Mouse (Mus musculus) embryonic facial prominence, embryonic 11.5 days (tissue): ENCODE measurements around the gene Cldn6. TPM values are rescaled to one million over a fixed set of nuclear protein-coding genes. Genes with fewer than 3 reads are reported as not detected.
A peak's percentile ranks its signal among the peaks of the same experiment; 100 is the strongest.

Experiments used
- ATAC-seq: fragments of 200-750 bp; cut with Nextera tagmentation; replicated peaks from 2 replicates; pipeline ENCODE4 v1.8.0; 2017; ENCODE audit warnings: low read depth; ENCODE audit not compliant: insufficient number of reproducible peaks, low FRiP score, low TSS enrichment
- DNase-seq: peaks from one replicate; pipeline ENCODE4 v3.0.0-alpha.2; 2015; ENCODE audit warnings: low spot score
- H3K27ac ChIP-seq: fragments of 300-500 bp; sonication (generic); replicated peaks from 2 replicates; pipeline ENCODE4 v1.5.1; 2014; ENCODE audit warnings: mild to moderate bottlenecking, low read depth, low read length, control low read depth
- H3K27me3 ChIP-seq: fragments of 300-500 bp; sonication (generic); 2 replicates; pipeline ENCODE4 v1.6.1; 2014; ENCODE audit warnings: mild to moderate bottlenecking, low read length, moderate library complexity, mixed read lengths; ENCODE audit not compliant: control insufficient read depth, insufficient read depth
- H3K36me3 ChIP-seq: fragments of 300-500 bp; sonication (generic); replicated peaks from 2 replicates; pipeline ENCODE4 v1.6.1; 2014; ENCODE audit warnings: low read depth, mild to moderate bottlenecking, low read length, moderate library complexity, mixed read lengths; ENCODE audit not compliant: control insufficient read depth, insufficient read depth
- H3K4me1 ChIP-seq: fragments of 300-500 bp; sonication (generic); 2 replicates; pipeline ENCODE4 v1.6.1; 2014; ENCODE audit warnings: low read length, mixed read lengths; ENCODE audit not compliant: control insufficient read depth, insufficient read depth
- H3K4me2 ChIP-seq: fragments of 300-500 bp; sonication (generic); 2 replicates; pipeline ENCODE4 v1.6.1; 2014; ENCODE audit warnings: low read depth, mild to moderate bottlenecking, control low read depth, low read length, moderate library complexity
- H3K4me3 ChIP-seq: fragments of 300-500 bp; sonication (generic); 2 replicates; pipeline ENCODE4 v1.5.1; 2014; ENCODE audit warnings: low read depth, low read length, control low read depth
- H3K9ac ChIP-seq: fragments of 300-500 bp; sonication (generic); replicated peaks from 2 replicates; pipeline ENCODE4 v1.6.1; 2014; ENCODE audit warnings: mild to moderate bottlenecking, control low read depth, low read length
- H3K9me3 ChIP-seq: fragments of 300-500 bp; sonication (generic); replicated peaks from 2 replicates; pipeline ENCODE4 v1.6.1; 2016; ENCODE audit warnings: mild to moderate bottlenecking, low read length, inconsistent platforms, mixed read lengths; ENCODE audit not compliant: control insufficient read depth
- WGBS: fragments of 180-500 bp; shearing (Covaris S2); extraction: QIAGEN DNeasy Blood & Tissue Kit; methylation state at CpG from one replicate; pipeline ENCODE4 v1.1.7; 2014; 5-methylcytosine and 5-hydroxymethylcytosine counted together
- polyA plus RNA-seq: library from polyadenylated mRNA; unstranded; fragments of >200 nt; fragmentation: Nextera tagmentation; extraction: Ambion mirVana; gene quantifications from 2 replicates; pipeline ENCODE4 v1.2.1, GENCODE M21; 2014

Cldn6 gene
- polyA plus RNA-seq, 1 experiment from 2014 or later: 48.9 TPM

DNA sequence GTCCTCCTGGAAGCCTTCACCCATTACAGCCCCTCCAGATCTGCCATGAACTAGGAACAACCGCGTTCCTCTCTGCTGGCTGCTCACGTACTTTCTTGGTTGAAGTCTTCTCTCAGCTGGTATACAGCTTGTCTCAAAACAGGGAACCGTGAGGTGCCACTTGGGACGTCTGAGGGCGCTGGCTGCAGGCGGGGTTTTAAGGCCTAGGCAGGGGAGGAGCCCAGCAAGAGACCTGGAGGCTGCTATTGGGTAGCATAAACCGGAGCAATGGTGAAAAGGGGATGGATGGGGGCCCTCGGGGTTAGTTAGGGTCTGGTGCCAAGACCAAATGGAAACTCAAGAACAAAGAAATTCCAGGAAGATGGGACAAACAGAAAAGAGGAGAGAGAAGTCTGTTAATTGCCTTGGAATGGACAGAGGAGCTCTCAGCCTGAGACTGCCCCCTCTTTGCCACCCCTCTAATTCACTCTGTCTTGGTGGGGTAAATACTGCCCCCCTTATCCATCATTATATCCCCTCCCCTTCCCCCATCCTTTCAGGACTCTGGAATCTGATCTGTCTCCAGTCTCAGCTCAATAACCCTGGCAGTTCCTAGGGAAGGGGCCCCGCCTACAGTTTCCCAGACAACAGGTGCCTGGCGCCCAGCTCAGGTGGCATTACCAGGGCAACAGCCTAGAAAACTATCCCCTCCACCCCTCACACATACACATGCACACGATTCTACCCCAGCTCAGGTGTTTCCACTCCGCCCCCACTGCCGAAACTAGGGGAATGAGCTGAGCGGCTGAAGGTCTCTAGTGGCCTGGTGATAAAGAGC, 5.0 kb downstream of the Cldn6 start, which contains the start of gene Cldn9:
TSS of gene Cldn9 (minus strand) at position 171 of the 817 bp plus-strand sequence.
- H3K4me1 ChIP-seq: no peaks in the 10 kb centered on the region; the same call in 1 of the 2 replicates
- H3K27ac ChIP-seq: no peak within 1 kb of the TSS; the same call in 1 of the 2 replicates
- no peaks in the 10 kb centered on the region for H3K36me3 ChIP-seq
- DNase-seq (peak; percentile 41), ATAC-seq (peak; percentile 79)
- no peak within 1 kb of the TSS; the same call in 1 of the 2 replicates for H3K9ac ChIP-seq
- peak within 1 kb of the TSS; percentile 18 for H3K4me3 ChIP-seq
- H3K4me2 ChIP-seq: no peak within 1 kb of the TSS; the same call in 1 of the 2 replicates
- 12% methylated on average over 15 of the region's 15 CpGs for WGBS
- H3K9me3 ChIP-seq: no peaks in the 10 kb centered on the region
- H3K27me3 ChIP-seq: peaks cover 46% of the 10 kb centered on the region

DNA sequence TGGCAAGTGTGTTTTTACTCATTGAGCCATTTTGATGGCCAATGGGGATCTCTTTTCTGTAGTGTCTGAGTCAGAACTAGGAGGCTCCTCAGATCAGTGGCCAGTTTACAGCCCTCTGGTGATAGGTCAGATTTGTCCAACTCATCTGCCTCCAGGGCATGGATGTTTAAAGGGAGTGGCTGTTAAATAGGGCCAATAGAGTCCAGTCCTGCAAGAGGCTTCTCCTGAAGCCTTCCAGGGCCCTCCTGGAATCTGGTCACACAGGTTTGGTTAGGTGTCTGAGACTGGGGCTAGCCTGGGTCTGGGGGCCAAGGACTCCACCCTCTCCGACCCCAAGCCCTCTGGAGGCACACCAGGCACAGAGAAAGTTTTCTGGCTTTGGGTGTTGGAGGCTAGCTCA, 15.4 kb downstream of the Cldn6 start:
- Histone ChIP-seq H3K4me2 (no peak overlapping the region), H3K27ac (no peak overlapping the region), H3K4me3 (no peak overlapping the region), H3K9me3 (no peaks in the 10 kb centered on the region), H3K9ac (no peak overlapping the region), H3K36me3 (no peaks in the 10 kb centered on the region), H3K27me3 (peaks cover 13% of the 10 kb centered on the region), H3K4me1 (peaks cover 3% of the 10 kb centered on the region; the same call in 1 of the 2 replicates)
- WGBS: 61% methylated on average over 1 of the region's 1 CpGs
- ATAC-seq (no peak; the same call in 1 of the 2 replicates), DNase-seq (no peak)

DNA sequence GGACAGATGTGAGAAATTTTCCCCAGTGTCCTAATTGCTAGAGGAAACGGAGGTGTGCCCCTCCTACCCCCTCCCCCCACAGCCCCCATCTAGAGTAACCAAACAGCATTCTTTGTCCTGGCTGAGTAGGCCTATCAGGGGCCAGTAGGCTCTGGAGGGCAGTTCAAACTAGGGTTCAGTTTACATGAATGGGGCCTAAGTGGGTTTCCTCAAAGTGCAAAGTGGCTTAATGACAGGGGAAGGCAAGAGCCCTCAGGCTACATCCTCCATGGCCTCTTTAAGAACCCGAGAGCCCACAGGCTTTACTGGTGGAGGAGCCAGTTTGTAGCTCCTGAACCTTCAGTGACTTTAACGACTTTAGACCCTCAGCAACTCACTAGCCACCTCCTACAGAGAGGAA, 16.8 kb downstream of the Cldn6 start:
- WGBS: 0% methylated on average over 3 of the region's 3 CpGs
- ATAC-seq: peak; percentile 70; the same call in 1 of the 2 replicates
- Histone ChIP-seq H3K4me2 (no peak overlapping the region), H3K4me3 (no peak overlapping the region), H3K27me3 (peaks cover 19% of the 10 kb centered on the region), H3K9me3 (no peaks in the 10 kb centered on the region), H3K9ac (no peak overlapping the region), H3K27ac (no peak overlapping the region), H3K4me1 (peaks cover 3% of the 10 kb centered on the region; the same call in 1 of the 2 replicates), H3K36me3 (no peaks in the 10 kb centered on the region)
- DNase-seq: peak; percentile 64

DNA sequence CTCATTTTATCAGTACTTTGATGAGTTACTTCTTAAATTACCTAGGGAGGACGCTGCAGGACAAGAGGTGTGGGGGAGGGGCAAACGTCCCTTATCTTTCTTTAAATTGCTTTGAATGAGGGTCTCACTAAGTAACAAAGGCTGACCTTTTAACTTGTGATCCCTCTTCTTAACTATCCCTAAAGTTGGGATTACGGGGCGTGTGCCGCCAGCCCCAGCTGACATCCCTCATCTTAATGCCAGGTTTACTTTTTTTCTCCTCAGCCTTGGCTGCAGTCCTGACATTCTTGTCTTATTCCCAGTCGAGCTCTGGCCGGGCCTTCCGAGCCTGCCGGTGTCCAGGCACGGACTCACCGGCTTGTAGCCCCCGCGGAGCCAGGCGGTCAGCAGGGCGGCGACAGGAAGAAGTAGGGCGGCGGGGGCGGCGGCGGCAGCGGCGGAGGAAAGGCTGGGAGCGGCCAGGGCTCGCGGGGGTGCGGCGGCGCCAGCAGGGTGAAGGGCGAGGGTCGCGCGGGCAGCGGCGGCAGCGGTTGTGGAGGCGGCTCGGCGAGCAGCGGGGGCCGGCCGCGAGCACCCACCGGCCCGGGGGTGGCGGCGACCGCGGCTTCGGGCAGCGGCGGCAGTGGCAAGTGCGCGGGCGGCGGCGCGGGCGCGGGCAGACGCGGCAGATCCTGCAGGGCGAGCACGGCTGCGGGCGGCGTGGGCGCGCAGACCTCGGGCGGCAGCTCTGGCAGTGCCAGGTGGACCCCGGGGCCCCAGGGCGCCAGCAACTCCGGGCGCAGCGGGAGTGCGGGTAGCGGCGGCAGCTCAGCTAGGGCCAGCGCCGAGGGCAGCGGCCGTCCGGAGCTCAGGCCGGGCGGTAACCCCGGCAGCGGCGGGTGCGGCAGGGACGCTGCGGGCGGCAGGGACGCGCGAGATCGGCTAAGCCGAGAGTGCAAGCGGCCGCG, 20.4 kb downstream of the Cldn6 start:
- under 1% methylated on average over 94 of the region's 101 CpGs for WGBS
- peaks cover 19% of the 10 kb centered on the region for H3K27me3 ChIP-seq
- H3K36me3 ChIP-seq: no peaks in the 10 kb centered on the region
- no peak overlapping the region for H3K27ac ChIP-seq
- peak overlapping the region; percentile 61 for H3K4me3 ChIP-seq
- DNase-seq: no peak
- peak overlapping the region; percentile 100 for H3K4me2 ChIP-seq
- H3K4me1 ChIP-seq: peaks cover 3% of the 10 kb centered on the region; the same call in 1 of the 2 replicates
- H3K9ac ChIP-seq: peak overlapping the region; percentile 60
- ATAC-seq: peak; percentile 27
- no peaks in the 10 kb centered on the region for H3K9me3 ChIP-seq

DNA sequence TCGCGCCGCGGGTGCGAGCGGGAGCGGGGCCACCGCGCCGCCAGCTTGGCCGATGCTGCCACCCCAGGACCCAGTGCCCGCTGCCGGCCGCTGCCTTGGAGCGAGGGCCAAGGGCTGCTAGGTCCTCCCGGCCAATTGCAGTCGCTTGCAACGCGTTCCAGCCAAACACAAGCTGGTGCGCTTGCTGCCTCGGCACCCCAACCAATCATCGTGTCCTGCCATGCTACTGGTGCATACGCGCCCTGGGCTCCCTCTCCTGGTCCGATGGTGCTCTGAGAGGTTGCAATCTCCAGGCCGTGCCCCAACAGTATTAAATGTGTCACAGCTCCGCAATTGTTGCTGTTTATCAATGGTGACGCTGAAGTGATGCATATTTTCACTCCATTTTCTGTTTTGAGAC, 21.0 kb downstream of the Cldn6 start:
- peak; percentile 89 for DNase-seq

DNA sequence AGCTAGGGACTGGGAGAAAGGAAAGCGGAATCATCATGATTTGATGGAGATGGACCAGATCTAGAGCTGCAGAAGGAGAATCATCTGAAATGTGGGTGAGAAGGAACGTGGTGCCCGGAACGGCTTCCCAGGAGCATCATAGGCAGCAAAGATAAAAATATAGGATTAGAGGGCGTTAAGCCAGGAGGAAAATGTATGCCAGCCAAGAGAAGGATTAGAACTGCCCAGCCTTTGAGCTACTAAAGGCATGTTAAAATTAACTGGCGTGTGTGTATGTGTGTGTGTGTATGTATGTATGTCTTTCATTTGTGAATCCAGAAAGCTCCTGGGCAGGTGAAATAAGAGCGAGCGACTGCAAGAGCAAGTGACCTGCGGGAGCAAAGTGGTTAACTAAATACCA, 24.3 kb downstream of the Cldn6 start:
- no peak overlapping the region for H3K4me3 ChIP-seq
- no peak overlapping the region for H3K27ac ChIP-seq
- H3K27me3 ChIP-seq: peaks cover 17% of the 10 kb centered on the region
- no peak for ATAC-seq
- H3K36me3 ChIP-seq: no peaks in the 10 kb centered on the region
- no peak overlapping the region for H3K9ac ChIP-seq
- WGBS: 89% methylated on average over 9 of the region's 9 CpGs
- no peak overlapping the region for H3K4me2 ChIP-seq
- DNase-seq: no peak
- H3K9me3 ChIP-seq: no peaks in the 10 kb centered on the region
- peaks cover 3% of the 10 kb centered on the region; the same call in 1 of the 2 replicates for H3K4me1 ChIP-seq

More for the DNA sequence above, 21.0 kb downstream of the Cldn6 start:
- ATAC-seq: peak; percentile 93
- WGBS: under 1% methylated on average over 22 of the region's 28 CpGs
- H3K4me1 ChIP-seq: peaks cover 3% of the 10 kb centered on the region; the same call in 1 of the 2 replicates
- no peak overlapping the region for H3K27ac ChIP-seq
- no peaks in the 10 kb centered on the region for H3K36me3 ChIP-seq
- H3K4me2 ChIP-seq: peak overlapping the region; percentile 100
- no peaks in the 10 kb centered on the region for H3K9me3 ChIP-seq
- H3K9ac ChIP-seq: peak overlapping the region; percentile 60
- H3K27me3 ChIP-seq: peaks cover 19% of the 10 kb centered on the region
- H3K4me3 ChIP-seq: peak overlapping the region; percentile 61

DNA sequence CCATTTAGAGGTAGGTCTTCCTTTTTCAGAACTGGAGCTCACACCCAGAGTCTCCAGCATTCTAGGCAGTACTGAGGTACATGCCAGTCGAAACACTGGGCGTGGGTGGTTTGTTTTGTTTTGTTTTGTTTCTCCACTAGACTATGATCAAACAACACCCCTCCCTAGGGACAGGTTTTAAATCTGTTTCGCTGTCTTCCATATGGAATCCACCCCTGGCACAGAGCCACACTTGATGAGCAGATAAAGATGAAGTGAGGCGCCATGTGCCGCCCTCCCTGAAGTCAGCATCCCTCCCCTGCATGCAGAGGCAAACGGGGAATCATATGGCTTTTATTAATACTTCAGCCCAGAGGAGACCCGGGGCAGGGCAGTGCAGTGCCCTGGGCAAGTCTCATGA, 25.7 kb downstream of the Cldn6 start:
- peaks cover 3% of the 10 kb centered on the region for H3K27me3 ChIP-seq
- H3K9me3 ChIP-seq: no peaks in the 10 kb centered on the region
- H3K4me2 ChIP-seq: no peak overlapping the region
- no peak overlapping the region for H3K4me3 ChIP-seq
- H3K4me1 ChIP-seq: no peaks in the 10 kb centered on the region
- WGBS: 43% methylated on average over 7 of the region's 7 CpGs
- H3K27ac ChIP-seq: no peak overlapping the region
- DNase-seq (no peak), ATAC-seq (no peak)
- no peak overlapping the region for H3K9ac ChIP-seq
- H3K36me3 ChIP-seq: no peaks in the 10 kb centered on the region
